Mouse (Mus musculus) thymus, postnatal 36 days (tissue): Measurements from ENCODE around the gene Slc17a3.
A peak's percentile ranks its signal among the peaks of the same experiment; 100 is the strongest.

Experiments used
- DNase-seq, 2 experiments: peaks; one replicate each; pipeline ENCODE4 v3.0.0; 2022; ENCODE audit warnings: mixed read lengths in 2 of 2

The Slc17a3 gene

GRCm38 (mm10) chr13:23879106-23879505 is 39.9 kb downstream of the Slc17a3 start:
- no peak for DNase-seq

- DNase-seq: no peak
These were observed 40.4 kb downstream of the Slc17a3 start for GRCm38 (mm10) chr13:23879636-23880035.

- DNase-seq: peak; percentile 7 to 29
These were observed 46.3 kb downstream of the Slc17a3 start for GRCm38 (mm10) chr13:23885540-23885939.

GRCm38 (mm10) chr13:23887026-23887725 is 47.9 kb downstream of the Slc17a3 start:
- no peak for DNase-seq

- DNase-seq: no peak
These were observed 49.9 kb downstream of the Slc17a3 start for GRCm38 (mm10) chr13:23889011-23889605.

- no peak for DNase-seq
These were observed 53.5 kb downstream of the Slc17a3 start for GRCm38 (mm10) chr13:23892592-23893268.

- no peak for DNase-seq
These were observed 54.0 kb downstream of the Slc17a3 start for GRCm38 (mm10) chr13:23893269-23893593.

GRCm38 (mm10) chr13:23898242-23898641 is 59.0 kb downstream of the Slc17a3 start:
- DNase-seq: peak in 1 of 2 experiments; percentile 12

GRCm38 (mm10) chr13:23906906-23907305 is 67.7 kb downstream of the Slc17a3 start:
- no peak for DNase-seq

GRCm38 (mm10) chr13:23910121-23910520 is 70.9 kb downstream of the Slc17a3 start:
- DNase-seq: peak in 1 of 2 experiments; percentile 10
